Mouse (Mus musculus) embryonic facial prominence, embryonic 13.5 days (tissue): Measurements from ENCODE around the gene Tmem270. TPM values are rescaled to one million over a fixed set of nuclear protein-coding genes. Genes with fewer than 3 reads are reported as not detected.

Source experiments
- ATAC-seq: fragments of 200-750 bp; cut with Nextera tagmentation; 2 replicates; pipeline ENCODE4 v1.8.0; 2017; ENCODE audit warnings: low read depth; ENCODE audit not compliant: insufficient number of reproducible peaks, insufficient read depth, low FRiP score, low TSS enrichment
- H3K27ac ChIP-seq: fragments of 300-500 bp; sonication (generic); 2 replicates; pipeline ENCODE4 v1.5.1; 2015; ENCODE audit warnings: moderate library complexity, mild to moderate bottlenecking, inconsistent platforms
- H3K27me3 ChIP-seq: fragments of 300-500 bp; sonication (generic); 2 replicates; pipeline ENCODE4 v1.6.1; 2015; ENCODE audit warnings: mild to moderate bottlenecking, inconsistent platforms
- H3K36me3 ChIP-seq: fragments of 300-500 bp; sonication (generic); 2 replicates; pipeline ENCODE4 v1.6.1; 2015; ENCODE audit warnings: mild to moderate bottlenecking, inconsistent platforms
- H3K4me1 ChIP-seq: fragments of 300-500 bp; sonication (generic); 2 replicates; pipeline ENCODE4 v1.6.1; 2015; ENCODE audit warnings: inconsistent platforms
- H3K4me2 ChIP-seq: fragments of 300-500 bp; sonication (generic); 2 replicates; pipeline ENCODE4 v1.6.1; 2015; ENCODE audit warnings: moderate library complexity, mild to moderate bottlenecking, inconsistent platforms
- H3K4me3 ChIP-seq: fragments of 300-500 bp; sonication (generic); 2 replicates; pipeline ENCODE4 v1.5.1; 2015; ENCODE audit warnings: mild to moderate bottlenecking, inconsistent platforms
- H3K9ac ChIP-seq: fragments of 300-500 bp; sonication (generic); 2 replicates; pipeline ENCODE4 v1.6.1; 2015; ENCODE audit warnings: mild to moderate bottlenecking, inconsistent platforms
- H3K9me3 ChIP-seq: fragments of 300-500 bp; sonication (generic); 2 replicates; pipeline ENCODE4 v1.6.1; 2016; ENCODE audit warnings: inconsistent platforms
- WGBS: fragments of 180-500 bp; shearing (Covaris S2); methylation state at CpG from one replicate; pipeline ENCODE4 v1.1.7; 2015; ENCODE audit warnings: mixed read lengths; 5-methylcytosine and 5-hydroxymethylcytosine counted together
- polyA plus RNA-seq: library from polyadenylated mRNA; unstranded; fragments of >200 nt; fragmentation: Nextera tagmentation; extraction: Ambion mirVana; gene quantifications from 2 replicates; pipeline ENCODE4 v1.2.1, GENCODE M21; 2015

Tmem270 gene
- polyA plus RNA-seq, 1 experiment from 2014 or later = not detected

- WGBS = 71% methylated on average over 10 of the region's 10 CpGs
- H3K9ac ChIP-seq = no peak overlapping the region
- no peaks in the 10 kb centered on the region for H3K27me3 ChIP-seq
- H3K36me3 ChIP-seq = no peaks in the 10 kb centered on the region
- H3K4me3 ChIP-seq = no peak overlapping the region
- no peak for ATAC-seq
- no peak overlapping the region for H3K27ac ChIP-seq
- 0 out of 2 replicates have a peak, but pooled peaks cover 7% of the 10 kb centered on the region for H3K9me3 ChIP-seq
- H3K4me2 ChIP-seq = no peak overlapping the region
- peaks cover 30% of the 10 kb centered on the region for H3K4me1 ChIP-seq
Observed at GRCm38 (mm10) chr5:134876801-134877200, 29.7 kb downstream of the Tmem270 start.

GRCm38 (mm10) chr5:134875245-134875644, 31.3 kb downstream of the Tmem270 start:
- Histone ChIP-seq H3K27me3 (no peaks in the 10 kb centered on the region), H3K36me3 (no peaks in the 10 kb centered on the region), H3K4me2 (no peak overlapping the region), H3K27ac (no peak overlapping the region), H3K4me3 (no peak overlapping the region), H3K9ac (no peak overlapping the region), H3K4me1 (peaks cover 30% of the 10 kb centered on the region), H3K9me3 (no peaks in the 10 kb centered on the region)
- 88% methylated on average over 5 of the region's 5 CpGs for WGBS
- ATAC-seq = no peak

GRCm38 (mm10) chr5:134873956-134874879, 32.3 kb downstream of the Tmem270 start:
- Histone ChIP-seq H3K4me2 (no peak overlapping the region), H3K27me3 (no peaks in the 10 kb centered on the region), H3K9me3 (no peaks in the 10 kb centered on the region), H3K27ac (no peak overlapping the region), H3K4me3 (no peak overlapping the region), H3K9ac (no peak overlapping the region), H3K36me3 (no peaks in the 10 kb centered on the region), H3K4me1 (peaks cover 30% of the 10 kb centered on the region)
- WGBS = 61% methylated on average over 21 of the region's 21 CpGs
- ATAC-seq = 0 out of 2 replicates have a peak, but pooled peaks have one; percentile 33

- Histone ChIP-seq H3K4me3 (no peak overlapping the region), H3K4me2 (no peak overlapping the region), H3K9me3 (no peaks in the 10 kb centered on the region), H3K9ac (no peak overlapping the region), H3K27me3 (no peaks in the 10 kb centered on the region), H3K4me1 (peaks cover 42% of the 10 kb centered on the region), H3K36me3 (no peaks in the 10 kb centered on the region), H3K27ac (no peak overlapping the region)
- 0 out of 2 replicates have a peak, but pooled peaks have one; percentile 27 for ATAC-seq
- 83% methylated on average over 8 of the region's 8 CpGs for WGBS
Observed at GRCm38 (mm10) chr5:134873034-134873433, 33.5 kb downstream of the Tmem270 start.

- WGBS = 58% methylated on average over 5 of the region's 5 CpGs
- Histone ChIP-seq H3K9ac (no peak overlapping the region), H3K4me3 (no peak overlapping the region), H3K9me3 (no peaks in the 10 kb centered on the region), H3K27ac (no peak overlapping the region), H3K4me2 (no peak overlapping the region), H3K27me3 (no peaks in the 10 kb centered on the region), H3K36me3 (no peaks in the 10 kb centered on the region), H3K4me1 (peaks cover 46% of the 10 kb centered on the region)
- no peak for ATAC-seq
Observed at GRCm38 (mm10) chr5:134872597-134872996, 33.9 kb downstream of the Tmem270 start.

- no peak for ATAC-seq
- Histone ChIP-seq H3K36me3 (no peaks in the 10 kb centered on the region), H3K27ac (peak overlapping the region; percentile 96), H3K4me2 (no peak overlapping the region), H3K9ac (no peak overlapping the region), H3K9me3 (no peaks in the 10 kb centered on the region), H3K4me3 (no peak overlapping the region), H3K27me3 (no peaks in the 10 kb centered on the region), H3K4me1 (peaks cover 56% of the 10 kb centered on the region)
- 75% methylated on average over 5 of the region's 5 CpGs for WGBS
Observed at GRCm38 (mm10) chr5:134868506-134868905, 38.0 kb downstream of the Tmem270 start.

GRCm38 (mm10) chr5:134867320-134868144, 39.0 kb downstream of the Tmem270 start:
- Histone ChIP-seq H3K27me3 (no peaks in the 10 kb centered on the region), H3K4me1 (peaks cover 47% of the 10 kb centered on the region), H3K9ac (peak overlapping the region; percentile 32; the same call in 1 of the 2 replicates), H3K4me2 (peak overlapping the region; percentile 46), H3K9me3 (no peaks in the 10 kb centered on the region), H3K36me3 (no peaks in the 10 kb centered on the region), H3K4me3 (0 out of 2 replicates have a peak overlapping the region, but pooled peaks have one; percentile 6), H3K27ac (peak overlapping the region; percentile 96)
- ATAC-seq = peak; percentile 78; the same call in 1 of the 2 replicates
- 23% methylated on average over 18 of the region's 18 CpGs for WGBS

- no peaks in the 10 kb centered on the region for H3K9me3 ChIP-seq
- H3K4me1 ChIP-seq = peaks cover 45% of the 10 kb centered on the region
- H3K27me3 ChIP-seq = no peaks in the 10 kb centered on the region
- H3K36me3 ChIP-seq = no peaks in the 10 kb centered on the region
- no peak overlapping the region for H3K9ac ChIP-seq
- WGBS = 51% methylated on average over 8 of the region's 8 CpGs
- H3K4me3 ChIP-seq = no peak overlapping the region
- peak overlapping the region; percentile 68 for H3K27ac ChIP-seq
- no peak overlapping the region for H3K4me2 ChIP-seq
- no peak for ATAC-seq
Observed at GRCm38 (mm10) chr5:134865158-134865557, 41.4 kb downstream of the Tmem270 start.

GRCm38 (mm10) chr5:134861902-134862497, 44.5 kb downstream of the Tmem270 start:
- H3K27me3 ChIP-seq = no peaks in the 10 kb centered on the region
- 77% methylated on average over 16 of the region's 16 CpGs for WGBS
- H3K27ac ChIP-seq = no peak overlapping the region
- no peaks in the 10 kb centered on the region for H3K9me3 ChIP-seq
- no peak overlapping the region for H3K4me3 ChIP-seq
- no peak for ATAC-seq
- H3K4me1 ChIP-seq = peaks cover 40% of the 10 kb centered on the region
- no peaks in the 10 kb centered on the region for H3K36me3 ChIP-seq
- no peak overlapping the region for H3K9ac ChIP-seq
- H3K4me2 ChIP-seq = no peak overlapping the region

GRCm38 (mm10) chr5:134859193-134859592, 47.3 kb downstream of the Tmem270 start:
- H3K36me3 ChIP-seq = no peaks in the 10 kb centered on the region
- H3K9me3 ChIP-seq = no peaks in the 10 kb centered on the region
- no peaks in the 10 kb centered on the region for H3K27me3 ChIP-seq
- H3K4me2 ChIP-seq = no peak overlapping the region
- H3K4me1 ChIP-seq = peaks cover 17% of the 10 kb centered on the region
- H3K9ac ChIP-seq = no peak overlapping the region
- peak overlapping the region; percentile 86 for H3K27ac ChIP-seq
- no peak for ATAC-seq
- WGBS = 87% methylated on average over 5 of the region's 5 CpGs
- no peak overlapping the region for H3K4me3 ChIP-seq

- no peaks in the 10 kb centered on the region for H3K27me3 ChIP-seq
- H3K4me2 ChIP-seq = no peak overlapping the region
- no peaks in the 10 kb centered on the region for H3K9me3 ChIP-seq
- peak; percentile 75 for ATAC-seq
- no peak overlapping the region for H3K9ac ChIP-seq
- H3K4me1 ChIP-seq = peaks cover 17% of the 10 kb centered on the region
- no peak overlapping the region for H3K4me3 ChIP-seq
- WGBS = 32% methylated on average over 10 of the region's 10 CpGs
- peak overlapping the region; percentile 86 for H3K27ac ChIP-seq
- no peaks in the 10 kb centered on the region for H3K36me3 ChIP-seq
Observed at GRCm38 (mm10) chr5:134858378-134858777, 48.2 kb downstream of the Tmem270 start.
